Mouse (Mus musculus) macrophage (primary cell): ENCODE results near the gene Mael. TPM values are rescaled to one million over a fixed set of nuclear protein-coding genes. Genes with fewer than 3 reads are reported as not detected.

Experiments used
- H3K27ac ChIP-seq: fragments of 350-480 bp; formaldehyde crosslinking; 2 replicates; pipeline ENCODE4 v1.9.0; 2021
- H3K36me3 ChIP-seq: fragments of 350-480 bp; formaldehyde crosslinking; 2 replicates; pipeline ENCODE4 v1.9.0; 2021; ENCODE audit errors: inconsistent target
- H3K4me3 ChIP-seq: fragments of 350-480 bp; formaldehyde crosslinking; 2 replicates; pipeline ENCODE4 v1.9.0; 2021; ENCODE audit errors: inconsistent target
- H3K79me2 ChIP-seq: fragments of 350-480 bp; formaldehyde crosslinking; 2 replicates; pipeline ENCODE4 v1.9.0; 2021; ENCODE audit errors: inconsistent target
- WGBS: methylation state at CpG from one replicate; pipeline ENCODE4 v1.1.7; 2026; ENCODE audit warnings: inconsistent platforms; ENCODE audit not compliant: missing documents; 5-methylcytosine and 5-hydroxymethylcytosine counted together
- polyA plus RNA-seq: library from polyadenylated mRNA; stranded (reverse); fragments of 250-400 nt; gene quantifications from 3 replicates; pipeline ENCODE4 v1.2.4, GENCODE M21; 2018; ENCODE audit warnings: inconsistent platforms
- total RNA-seq, 78 experiments: library from RNA; depleted of rRNA; stranded (reverse); fragments of 250-400 nt; gene quantifications; 1 replicate in 9 of 78; 2 replicates in 24 of 78; 3 replicates in 43 of 78; 4 replicates in 2 of 78; pipeline ENCODE4 v1.2.4; 2018; ENCODE audit warnings: inconsistent platforms in 56 of 78

The Mael gene
- not detected for total RNA-seq (2018; cell fraction: chromatin; rRNA removed)
- not detected for total RNA-seq (2018; cell fraction: cytosol; rRNA removed)
- not detected for total RNA-seq (2018; cell fraction: nucleus; rRNA removed)
- polyA plus RNA-seq: not detected in 3 replicates

GRCm38 (mm10) chr1:166238315-166238969 lies at the start of gene Mael:
Gene Mael, minus strand, starts transcription at chr1:166238747.
- Histone ChIP-seq H3K27ac (no peak within 1 kb of the TSS), H3K4me3 (no peak within 1 kb of the TSS), H3K36me3 (no peaks in the 10 kb centered on the region), H3K79me2 (no peaks in the 10 kb centered on the region)
- 89% methylated on average over 47 of the region's 53 CpGs for WGBS

GRCm38 (mm10) chr1:166286231-166286630 lies 47.7 kb upstream of the Mael start:
- Histone ChIP-seq H3K79me2 (no peaks in the 10 kb centered on the region), H3K27ac (no peak overlapping the region), H3K4me3 (no peak overlapping the region), H3K36me3 (no peaks in the 10 kb centered on the region)
- 92% methylated on average over 9 of the region's 9 CpGs for WGBS

GRCm38 (mm10) chr1:166284390-166284789 lies 45.8 kb upstream of the Mael start:
- H3K36me3 ChIP-seq: no peaks in the 10 kb centered on the region
- H3K79me2 ChIP-seq: no peaks in the 10 kb centered on the region
- H3K27ac ChIP-seq: no peak overlapping the region
- WGBS: 21% methylated on average over 8 of the region's 8 CpGs
- no peak overlapping the region for H3K4me3 ChIP-seq

- H3K36me3 ChIP-seq: no peaks in the 10 kb centered on the region
- no peak overlapping the region for H3K27ac ChIP-seq
- 95% methylated on average over 6 of the region's 6 CpGs for WGBS
- H3K79me2 ChIP-seq: no peaks in the 10 kb centered on the region
- no peak overlapping the region for H3K4me3 ChIP-seq
Observed at GRCm38 (mm10) chr1:166283451-166283850, 44.9 kb upstream of the Mael start.

- Histone ChIP-seq H3K27ac (no peak overlapping the region), H3K4me3 (no peak overlapping the region), H3K36me3 (no peaks in the 10 kb centered on the region), H3K79me2 (no peaks in the 10 kb centered on the region)
- WGBS: 27% methylated on average over 22 of the region's 22 CpGs
Observed at GRCm38 (mm10) chr1:166282597-166283210, 44.2 kb upstream of the Mael start.

- H3K27ac ChIP-seq: no peak overlapping the region
- H3K79me2 ChIP-seq: no peaks in the 10 kb centered on the region
- 81% methylated on average over 3 of the region's 3 CpGs for WGBS
- no peak overlapping the region for H3K4me3 ChIP-seq
- H3K36me3 ChIP-seq: no peaks in the 10 kb centered on the region
Observed at GRCm38 (mm10) chr1:166281836-166282235, 43.3 kb upstream of the Mael start.

GRCm38 (mm10) chr1:166281287-166281686 lies 42.7 kb upstream of the Mael start:
- 89% methylated on average over 1 of the region's 1 CpGs for WGBS
- no peaks in the 10 kb centered on the region for H3K36me3 ChIP-seq
- no peak overlapping the region for H3K4me3 ChIP-seq
- H3K27ac ChIP-seq: no peak overlapping the region
- H3K79me2 ChIP-seq: no peaks in the 10 kb centered on the region

GRCm38 (mm10) chr1:166280566-166280965 lies 42.0 kb upstream of the Mael start:
- H3K79me2 ChIP-seq: no peaks in the 10 kb centered on the region
- no peak overlapping the region for H3K27ac ChIP-seq
- no peaks in the 10 kb centered on the region for H3K36me3 ChIP-seq
- no peak overlapping the region for H3K4me3 ChIP-seq
- WGBS: 50% methylated on average over 1 of the region's 1 CpGs

GRCm38 (mm10) chr1:166279580-166280206 lies 41.1 kb upstream of the Mael start:
- H3K36me3 ChIP-seq: no peaks in the 10 kb centered on the region
- no peaks in the 10 kb centered on the region for H3K79me2 ChIP-seq
- no peak overlapping the region for H3K27ac ChIP-seq
- H3K4me3 ChIP-seq: no peak overlapping the region
- 67% methylated on average over 9 of the region's 9 CpGs for WGBS

GRCm38 (mm10) chr1:166278786-166279185 lies 40.2 kb upstream of the Mael start:
- Histone ChIP-seq H3K4me3 (no peak overlapping the region), H3K79me2 (no peaks in the 10 kb centered on the region), H3K27ac (no peak overlapping the region), H3K36me3 (no peaks in the 10 kb centered on the region)
- WGBS: 60% methylated on average over 2 of the region's 2 CpGs

- no peaks in the 10 kb centered on the region for H3K36me3 ChIP-seq
- H3K27ac ChIP-seq: no peak overlapping the region
- WGBS: 69% methylated on average over 5 of the region's 5 CpGs
- H3K4me3 ChIP-seq: no peak overlapping the region
- H3K79me2 ChIP-seq: no peaks in the 10 kb centered on the region
Observed at GRCm38 (mm10) chr1:166268218-166268617, 29.7 kb upstream of the Mael start.

- Histone ChIP-seq H3K36me3 (no peaks in the 10 kb centered on the region), H3K79me2 (no peaks in the 10 kb centered on the region), H3K4me3 (no peak overlapping the region), H3K27ac (no peak overlapping the region)
- WGBS: 51% methylated on average over 8 of the region's 9 CpGs
Observed at GRCm38 (mm10) chr1:166266918-166267317, 28.4 kb upstream of the Mael start.

GRCm38 (mm10) chr1:166266001-166266705 lies 27.6 kb upstream of the Mael start:
- 94% methylated on average over 5 of the region's 7 CpGs for WGBS

GRCm38 (mm10) chr1:166259526-166259925 lies 21.0 kb upstream of the Mael start:
- no peak overlapping the region for H3K27ac ChIP-seq
- no peaks in the 10 kb centered on the region for H3K79me2 ChIP-seq
- WGBS: 42% methylated on average over 5 of the region's 6 CpGs
- no peaks in the 10 kb centered on the region for H3K36me3 ChIP-seq
- no peak overlapping the region for H3K4me3 ChIP-seq

More at GRCm38 (mm10) chr1:166266001-166266705, 27.6 kb upstream of the Mael start:
- Histone ChIP-seq H3K36me3 (no peaks in the 10 kb centered on the region), H3K79me2 (no peaks in the 10 kb centered on the region), H3K4me3 (no peak overlapping the region), H3K27ac (no peak overlapping the region)
